ENCODE assay signal across 10 mouse cellular contexts in genomic region chr14:59604002-59604645, GRCm38 (mm10). TPM values are rescaled to one million over a fixed set of nuclear protein-coding genes. Genes with fewer than 3 reads are reported as not detected.
DNase-seq lines count a peak whose midpoint lies in the region; ATAC-seq and TF ChIP-seq lines count a peak whose summit lies in the region.
"Had no signal": no experiment of that assay in that cellular context is flagged by ENCODE, and none has a peak within 500 bp of the region (broad histone marks: within the 10 kb centered on the region; RNA-seq: fewer than 3 reads in every experiment).

No protein-coding gene starts in this region.

- ATAC-seq in activated CD4-positive, CD25-positive, alpha-beta regulatory T cell, adult 4 months: no peak

- peak; percentile 47 to 52 for DNase-seq in cerebellum, postnatal 10 days
- no peak for DNase-seq in cerebellum, adult 11-12 months
- no peak for DNase-seq in left cerebral cortex, adult 2 months (ENCODE audit: extremely low spot score in 1 of 2, low spot score in 2 of 2)
- no peak for DNase-seq in left cerebral cortex, adult 11 months (ENCODE audit: low spot score)
- peak; percentile 52 for DNase-seq in ES-CJ7 (ENCODE audit: low read depth, low spot score)
- peak; percentile 35 for DNase-seq in heart, postnatal 4 days
- DNase-seq in retina, embryonic 14.5 days (ENCODE audit: low spot score): peak; percentile 76

- H3K4me3 ChIP-seq in left cerebral cortex, adult 2 months: no peak overlapping the region
- H3K4me3 ChIP-seq: embryonic facial prominence, embryonic 15.5 days; neural tube, embryonic 12.5 days had no signal

- no peak overlapping the region for H3K27ac ChIP-seq in left cerebral cortex, adult 2 months
- H3K27ac ChIP-seq: embryonic facial prominence, embryonic 15.5 days; neural tube, embryonic 12.5 days had no signal

- intact Hi-C loops in left cerebral cortex, adult 2 months (cut with DNase I): loop anchor here (2.0 kb wide), 1 partner anchor 339 kb away; no protein-coding TSS in a partner anchor

- peak; percentile 75 for TF ChIP-seq CTCF in left cerebral cortex, adult 2 months (IDR thresholded peaks at IDR 0.05)

RNA-seq across cellular contexts. Expression of gene Cdadc1, which starts 6.4 kb away (rescaled TPM):
- 10 to 100 TPM; 67.2 to 69.9 TPM for total RNA-seq in left cerebral cortex, adult 2 months (2021)
- 10 to 100 TPM; 28.8 to 30.0 TPM for total RNA-seq in heart, postnatal 4 days (2021)
- 10 to 100 TPM; 33.9 to 58.8 TPM for polyA plus RNA-seq in activated CD4-positive, CD25-positive, alpha-beta regulatory T cell, adult 4 months (2017; shearing (Covaris generic))

RNA-seq across cellular contexts. Expression of gene Shisa2, which starts 21.0 kb away (rescaled TPM):
- 1 to 10 TPM; 3.2 to 3.7 TPM for total RNA-seq in left cerebral cortex, adult 2 months (2021)
- 1 to 10 TPM; 2.4 TPM for total RNA-seq in heart, postnatal 4 days (2021)
- polyA plus RNA-seq in activated CD4-positive, CD25-positive, alpha-beta regulatory T cell, adult 4 months (2017; shearing (Covaris generic)): under 1 TPM in 1 of 2 experiments, not detected in 1; 0.15 TPM

Comparison
In these comparisons a context has a peak if more than half of its experiments do, and no peak if none do; other contexts are left out.
1. DNase-seq: peak in cerebellum, postnatal 10 days (2 of 2), ES-CJ7 (single experiment), heart, postnatal 4 days (single experiment) and retina, embryonic 14.5 days (single experiment); none in cerebellum, adult 11-12 months (single experiment), left cerebral cortex, adult 2 months (0 of 2) and left cerebral cortex, adult 11 months (single experiment).